Mouse (Mus musculus) CH12.LX (cell line): Measurements from ENCODE around the gene Dapk2.

Source experiments
- BHLHE40 ChIP-seq: IDR thresholded peaks from 2 replicates; pipeline ENCODE4 v1.6.1; 2011; ENCODE audit warnings: mild to moderate bottlenecking, low read depth, low read length, improper control_type of control experiment
- CHD1 ChIP-seq: IDR thresholded peaks from 2 replicates; pipeline ENCODE4 v1.6.1; 2012; ENCODE audit warnings: low read depth, low read length, improper control_type of control experiment, inconsistent platforms
- CHD2 ChIP-seq: IDR thresholded peaks from 2 replicates; pipeline ENCODE4 v1.6.1; 2011; ENCODE audit warnings: low read length, improper control_type of control experiment
- CTCF ChIP-seq, 2 experiments: IDR thresholded peaks in 1 of 2; conservative IDR thresholded peaks in 1 of 2; 2 replicates each; pipeline ENCODE4 v1.5.1; 2011 to 2012; ENCODE audit warnings: low read depth in 2 of 2, low read length in 2 of 2, improper control_type of control experiment in 1 of 2, inconsistent platforms in 1 of 2, mild to moderate bottlenecking in 1 of 2, moderate library complexity in 1 of 2
- HCFC1 ChIP-seq: IDR thresholded peaks from 2 replicates; pipeline ENCODE4 v1.6.1; 2012; ENCODE audit warnings: low read depth, mild to moderate bottlenecking, inconsistent platforms, low read length, improper control_type of control experiment
- MAX ChIP-seq: IDR thresholded peaks from 2 replicates; pipeline ENCODE4 v1.6.1; 2011; ENCODE audit warnings: low read length, improper control_type of control experiment
- POLR2AphosphoS2 ChIP-seq: IDR thresholded peaks from 2 replicates; pipeline ENCODE4 v1.6.1; 2011; ENCODE audit warnings: low read depth, low read length, improper control_type of control experiment
- RCOR1 ChIP-seq: conservative IDR thresholded peaks from 2 replicates; pipeline ENCODE4 v1.6.1; 2012; ENCODE audit warnings: low read depth, mild to moderate bottlenecking, inconsistent platforms, low read length, improper control_type of control experiment
- ZC3H11A ChIP-seq: IDR thresholded peaks from 2 replicates; pipeline ENCODE4 v1.6.1; 2012; ENCODE audit warnings: low read depth, mild to moderate bottlenecking, inconsistent platforms, low read length, improper control_type of control experiment

DNA sequence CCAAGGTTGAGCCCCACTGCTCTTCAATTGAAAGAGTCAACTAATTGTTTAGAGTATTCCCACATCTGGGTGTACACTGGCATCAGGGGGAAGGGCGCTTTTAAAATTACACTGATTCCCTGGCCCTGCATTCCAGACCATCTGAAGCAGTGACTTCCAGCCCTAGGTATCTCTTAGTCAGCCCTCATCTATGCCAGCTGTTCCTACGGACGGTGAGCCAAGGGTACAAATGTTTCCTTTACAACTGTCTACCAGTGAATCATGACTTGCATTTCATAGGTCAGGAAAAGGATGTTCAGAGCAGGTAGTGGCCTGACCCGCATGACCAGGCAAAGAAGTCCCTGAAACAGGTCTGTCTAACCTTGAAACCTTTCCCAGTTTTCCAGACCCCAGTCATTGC lies 59.9 kb downstream of the Dapk2 start:
- no peak for TF ChIP-seq POLR2AphosphoS2
- TF ChIP-seq CTCF (conservative IDR thresholded peaks at IDR 0.05 in 1 of 2, IDR thresholded peaks at IDR 0.05 in 1 of 2; ENCODE audit: low read depth in 2 of 2, low read length in 2 of 2) = no peak
- no peak for TF ChIP-seq HCFC1
- no peak for TF ChIP-seq MAX
- no peak for TF ChIP-seq BHLHE40
- no peak for TF ChIP-seq CHD1
- no peak for TF ChIP-seq ZC3H11A
- no peak for TF ChIP-seq RCOR1
- no peak for TF ChIP-seq CHD2
